Mouse (Mus musculus) embryonic facial prominence, embryonic 11.5 days (tissue): ENCODE measurements around the gene Slc44a1. TPM values are rescaled to one million over a fixed set of nuclear protein-coding genes. Genes with fewer than 3 reads are reported as not detected.

Experiments used
- ATAC-seq: fragments of 200-750 bp; cut with Nextera tagmentation; replicated peaks from 2 replicates; pipeline ENCODE4 v1.8.0; 2017; ENCODE audit warnings: low read depth; ENCODE audit not compliant: insufficient number of reproducible peaks, low FRiP score, low TSS enrichment
- DNase-seq: peaks from one replicate; pipeline ENCODE4 v3.0.0-alpha.2; 2015; ENCODE audit warnings: low spot score
- H3K27ac ChIP-seq: fragments of 300-500 bp; sonication (generic); replicated peaks from 2 replicates; pipeline ENCODE4 v1.5.1; 2014; ENCODE audit warnings: mild to moderate bottlenecking, low read depth, low read length, control low read depth
- H3K27me3 ChIP-seq: fragments of 300-500 bp; sonication (generic); 2 replicates; pipeline ENCODE4 v1.6.1; 2014; ENCODE audit warnings: mild to moderate bottlenecking, low read length, moderate library complexity, mixed read lengths; ENCODE audit not compliant: control insufficient read depth, insufficient read depth
- H3K36me3 ChIP-seq: fragments of 300-500 bp; sonication (generic); replicated peaks from 2 replicates; pipeline ENCODE4 v1.6.1; 2014; ENCODE audit warnings: low read depth, mild to moderate bottlenecking, low read length, moderate library complexity, mixed read lengths; ENCODE audit not compliant: control insufficient read depth, insufficient read depth
- H3K4me1 ChIP-seq: fragments of 300-500 bp; sonication (generic); 2 replicates; pipeline ENCODE4 v1.6.1; 2014; ENCODE audit warnings: low read length, mixed read lengths; ENCODE audit not compliant: control insufficient read depth, insufficient read depth
- H3K4me2 ChIP-seq: fragments of 300-500 bp; sonication (generic); 2 replicates; pipeline ENCODE4 v1.6.1; 2014; ENCODE audit warnings: low read depth, mild to moderate bottlenecking, control low read depth, low read length, moderate library complexity
- H3K4me3 ChIP-seq: fragments of 300-500 bp; sonication (generic); 2 replicates; pipeline ENCODE4 v1.5.1; 2014; ENCODE audit warnings: low read depth, low read length, control low read depth
- H3K9ac ChIP-seq: fragments of 300-500 bp; sonication (generic); replicated peaks from 2 replicates; pipeline ENCODE4 v1.6.1; 2014; ENCODE audit warnings: mild to moderate bottlenecking, control low read depth, low read length
- H3K9me3 ChIP-seq: fragments of 300-500 bp; sonication (generic); replicated peaks from 2 replicates; pipeline ENCODE4 v1.6.1; 2016; ENCODE audit warnings: mild to moderate bottlenecking, low read length, inconsistent platforms, mixed read lengths; ENCODE audit not compliant: control insufficient read depth
- WGBS: fragments of 180-500 bp; shearing (Covaris S2); extraction: QIAGEN DNeasy Blood & Tissue Kit; methylation state at CpG from one replicate; pipeline ENCODE4 v1.1.7; 2014; 5-methylcytosine and 5-hydroxymethylcytosine counted together
- polyA plus RNA-seq: library from polyadenylated mRNA; unstranded; fragments of >200 nt; fragmentation: Nextera tagmentation; extraction: Ambion mirVana; gene quantifications from 2 replicates; pipeline ENCODE4 v1.2.1, GENCODE M21; 2014

The Slc44a1 gene
- polyA plus RNA-seq, 1 experiment from 2014 or later: 30.0 TPM

DNA sequence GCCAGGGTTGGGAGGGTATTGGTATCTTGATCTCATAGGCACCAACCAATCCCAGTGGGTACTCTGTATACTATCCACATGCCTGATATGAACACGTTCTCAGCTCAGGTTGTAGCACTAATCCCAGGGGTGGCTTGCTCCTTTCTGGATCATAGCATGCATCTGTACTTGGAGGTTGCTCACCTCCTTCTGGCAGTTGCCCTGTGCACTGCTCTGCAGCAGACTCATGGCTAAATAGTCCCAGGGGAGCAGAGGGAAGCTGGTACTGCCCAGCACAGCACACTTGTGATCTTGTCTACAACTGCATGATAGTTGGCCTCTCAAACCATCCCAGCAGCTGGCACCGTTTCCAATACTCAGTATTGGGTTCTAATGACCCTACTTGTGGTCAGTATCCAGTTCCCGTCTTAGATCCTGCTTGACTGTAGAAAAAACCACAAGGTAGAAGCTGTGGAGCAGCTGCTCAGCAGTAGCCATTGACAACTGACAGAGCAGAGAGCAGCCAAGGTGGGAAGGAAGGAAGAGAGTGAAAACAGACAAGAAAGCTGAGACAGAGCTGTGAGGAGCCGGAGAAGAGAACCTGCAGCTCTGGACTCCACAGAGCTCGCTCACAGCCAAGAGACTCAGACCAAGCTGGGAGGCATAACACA is 174.5 kb downstream of the Slc44a1 start:
- Histone ChIP-seq H3K27me3 (no peaks in the 10 kb centered on the region), H3K9ac (no peak overlapping the region), H3K27ac (no peak overlapping the region), H3K4me1 (no peaks in the 10 kb centered on the region), H3K4me2 (no peak overlapping the region), H3K9me3 (no peaks in the 10 kb centered on the region), H3K36me3 (no peaks in the 10 kb centered on the region), H3K4me3 (no peak overlapping the region)
- DNase-seq (no peak), ATAC-seq (no peak)
- 83% methylated on average over 5 of the region's 5 CpGs for WGBS

GRCm38 (mm10) chr4:53617968-53618367 is 177.8 kb downstream of the Slc44a1 start:
- DNase-seq: no peak
- Histone ChIP-seq H3K9ac (no peak overlapping the region), H3K4me2 (no peak overlapping the region), H3K27ac (no peak overlapping the region), H3K4me1 (no peaks in the 10 kb centered on the region), H3K27me3 (no peaks in the 10 kb centered on the region), H3K9me3 (no peaks in the 10 kb centered on the region), H3K36me3 (no peaks in the 10 kb centered on the region), H3K4me3 (no peak overlapping the region)
- WGBS: 39% methylated on average over 3 of the region's 3 CpGs
- ATAC-seq: no peak

DNA sequence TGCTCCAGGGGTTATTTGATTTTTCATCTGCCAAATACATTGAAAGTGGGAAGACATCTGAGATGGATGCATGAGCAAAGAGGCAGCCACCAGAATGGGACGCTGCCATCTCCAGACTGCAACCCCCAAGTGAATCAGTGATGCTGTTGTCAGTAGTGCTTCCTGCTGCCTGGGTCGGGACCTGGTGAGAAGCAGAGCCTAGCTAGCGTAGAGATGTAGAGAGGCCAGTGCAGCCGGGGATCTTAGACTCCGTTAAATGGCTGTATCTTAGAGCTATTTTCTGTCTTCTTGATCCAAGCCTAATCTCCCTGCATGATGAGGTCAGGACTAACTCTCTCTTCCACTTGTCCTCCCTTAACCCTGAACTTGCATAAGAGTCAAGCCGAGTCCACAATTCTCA is 179.9 kb downstream of the Slc44a1 start:
- Histone ChIP-seq H3K4me1 (no peaks in the 10 kb centered on the region), H3K9ac (no peak overlapping the region), H3K9me3 (no peaks in the 10 kb centered on the region), H3K4me3 (no peak overlapping the region), H3K27ac (no peak overlapping the region), H3K27me3 (no peaks in the 10 kb centered on the region), H3K36me3 (no peaks in the 10 kb centered on the region), H3K4me2 (no peak overlapping the region)
- DNase-seq (no peak), ATAC-seq (no peak)
- WGBS: 84% methylated on average over 6 of the region's 6 CpGs

- Histone ChIP-seq H3K4me2 (no peak overlapping the region), H3K27ac (no peak overlapping the region), H3K9ac (no peak overlapping the region), H3K4me1 (no peaks in the 10 kb centered on the region), H3K36me3 (no peaks in the 10 kb centered on the region), H3K4me3 (no peak overlapping the region), H3K9me3 (no peaks in the 10 kb centered on the region), H3K27me3 (no peaks in the 10 kb centered on the region)
- ATAC-seq (no peak), DNase-seq (no peak)
- 69% methylated on average over 6 of the region's 6 CpGs for WGBS
These were observed 180.9 kb downstream of the Slc44a1 start for GRCm38 (mm10) chr4:53621084-53621483.

DNA sequence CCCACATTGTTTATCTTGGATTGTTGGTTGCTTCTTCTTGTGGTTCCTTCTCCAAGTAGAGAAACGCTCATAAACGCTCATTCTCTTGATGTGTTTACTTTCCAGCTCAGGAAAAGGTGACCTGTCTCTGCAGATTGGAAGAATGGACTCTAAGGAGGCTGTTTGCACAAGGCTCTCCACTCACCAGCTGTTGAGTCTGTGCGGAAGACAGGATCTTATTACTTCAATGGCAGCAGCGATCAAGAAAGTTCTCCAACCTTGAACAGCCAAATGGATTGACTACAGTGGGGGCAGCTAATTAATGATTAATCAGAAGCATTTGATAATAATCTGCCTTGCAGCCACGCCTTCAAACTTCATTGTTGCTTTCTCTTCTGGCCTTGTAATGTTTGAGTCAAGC is 181.3 kb downstream of the Slc44a1 start:
- DNase-seq: no peak
- H3K4me2 ChIP-seq: no peak overlapping the region
- H3K27ac ChIP-seq: no peak overlapping the region
- H3K9ac ChIP-seq: no peak overlapping the region
- no peak for ATAC-seq
- no peaks in the 10 kb centered on the region for H3K36me3 ChIP-seq
- 76% methylated on average over 5 of the region's 5 CpGs for WGBS
- no peak overlapping the region for H3K4me3 ChIP-seq
- H3K4me1 ChIP-seq: no peaks in the 10 kb centered on the region
- no peaks in the 10 kb centered on the region for H3K9me3 ChIP-seq
- H3K27me3 ChIP-seq: no peaks in the 10 kb centered on the region

GRCm38 (mm10) chr4:53623711-53624110 is 183.5 kb downstream of the Slc44a1 start:
- no peaks in the 10 kb centered on the region for H3K36me3 ChIP-seq
- H3K4me1 ChIP-seq: no peaks in the 10 kb centered on the region
- no peak overlapping the region for H3K9ac ChIP-seq
- WGBS: 89% methylated on average over 1 of the region's 1 CpGs
- no peak overlapping the region for H3K4me2 ChIP-seq
- H3K9me3 ChIP-seq: no peaks in the 10 kb centered on the region
- H3K27me3 ChIP-seq: no peaks in the 10 kb centered on the region
- H3K27ac ChIP-seq: no peak overlapping the region
- DNase-seq (no peak), ATAC-seq (no peak)
- no peak overlapping the region for H3K4me3 ChIP-seq

DNA sequence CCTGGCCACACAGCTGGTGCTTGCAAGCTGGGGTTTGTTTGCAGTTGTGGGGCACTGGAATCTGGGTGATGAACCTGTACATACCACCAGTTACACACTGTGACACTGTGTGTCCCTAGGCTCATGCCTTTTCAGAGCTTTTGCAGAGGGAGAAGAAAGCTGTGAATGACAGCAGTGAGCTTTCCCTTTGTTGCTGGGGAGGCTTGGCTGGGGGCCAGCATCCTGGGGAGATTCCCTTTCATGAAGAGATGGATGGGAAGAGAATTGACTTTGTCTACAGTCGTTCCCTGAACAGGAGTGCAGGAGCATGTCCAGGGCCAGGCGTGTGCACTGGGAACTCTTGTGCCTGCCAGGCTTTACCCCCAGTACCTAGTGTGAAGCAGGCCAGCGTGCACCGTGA is 184.6 kb downstream of the Slc44a1 start:
- Histone ChIP-seq H3K36me3 (no peaks in the 10 kb centered on the region), H3K9ac (no peak overlapping the region), H3K27ac (no peak overlapping the region), H3K4me2 (no peak overlapping the region), H3K4me1 (no peaks in the 10 kb centered on the region), H3K27me3 (no peaks in the 10 kb centered on the region), H3K4me3 (no peak overlapping the region), H3K9me3 (no peaks in the 10 kb centered on the region)
- DNase-seq: no peak
- ATAC-seq: no peak
- WGBS: 62% methylated on average over 4 of the region's 4 CpGs

DNA sequence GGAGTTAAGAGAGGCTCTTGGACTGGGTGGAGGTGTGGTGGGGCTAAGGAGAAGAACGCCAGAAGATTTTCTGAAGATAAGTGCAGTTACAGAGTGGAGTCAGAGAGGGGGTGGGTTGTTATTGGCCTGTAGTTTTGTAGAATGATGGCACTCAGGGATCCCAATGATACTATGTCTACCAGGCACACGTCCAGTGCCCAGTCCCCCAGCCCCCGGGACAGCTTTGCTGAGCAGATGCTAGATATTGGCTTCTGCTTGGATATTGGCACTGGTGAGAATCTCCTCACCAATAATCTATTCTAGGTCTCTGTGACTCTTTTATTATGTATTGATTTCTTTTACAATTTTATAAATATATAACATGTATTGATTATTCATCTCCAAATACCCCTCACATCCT is 185.1 kb downstream of the Slc44a1 start:
- Histone ChIP-seq H3K9me3 (no peaks in the 10 kb centered on the region), H3K4me3 (no peak overlapping the region), H3K27ac (no peak overlapping the region), H3K27me3 (no peaks in the 10 kb centered on the region), H3K36me3 (no peaks in the 10 kb centered on the region), H3K4me1 (no peaks in the 10 kb centered on the region), H3K9ac (no peak overlapping the region), H3K4me2 (no peak overlapping the region)
- no peak for ATAC-seq
- 84% methylated on average over 3 of the region's 3 CpGs for WGBS
- no peak for DNase-seq
